In the genomic region with DNA sequence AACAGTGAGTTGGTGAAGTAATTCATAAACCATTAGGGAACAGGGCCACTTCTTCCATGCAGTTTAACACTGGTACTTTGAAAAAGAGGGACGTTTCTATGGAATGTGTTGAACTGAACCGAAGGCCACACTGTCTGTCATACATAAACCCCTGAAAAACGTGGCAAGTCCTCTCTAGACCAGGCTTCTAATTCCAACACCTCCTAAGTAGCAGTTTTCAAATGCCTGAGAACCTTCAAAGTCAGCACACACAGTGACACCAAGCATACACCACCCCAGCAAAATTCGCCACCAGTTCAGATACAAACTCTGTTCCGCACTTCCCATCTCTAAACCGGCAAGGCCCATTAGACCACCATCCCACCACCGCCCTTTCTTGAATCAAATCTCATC, we compare ENCODE assay signal across 8 mouse cellular contexts. TPM values are rescaled to one million over a fixed set of nuclear protein-coding genes. Genes with fewer than 3 reads are reported as not detected.
A peak's percentile ranks its signal among the peaks of the same experiment; 100 is the strongest.
DNase-seq lines count a peak whose midpoint lies in the region; ATAC-seq and TF ChIP-seq lines count a peak whose summit lies in the region.

No protein-coding gene starts in this region.

- peaks cover 9% of the 10 kb centered on the region for H3K36me3 ChIP-seq in heart, embryonic 16.5 days (ENCODE audit: control insufficient read depth, insufficient read depth)
- peaks cover 41% of the 10 kb centered on the region for H3K36me3 ChIP-seq in G1E (replicated peaks)
- H3K36me3 ChIP-seq in forebrain, embryonic 16.5 days (ENCODE audit: control insufficient read depth, insufficient read depth) = peaks cover 5% of the 10 kb centered on the region
- peaks cover 40% of the 10 kb centered on the region for H3K36me3 ChIP-seq in midbrain, embryonic 10.5 days

- H3K4me2 ChIP-seq in heart, embryonic 16.5 days (ENCODE audit: low read depth, low read length) = peak overlapping the region; percentile 88
- H3K4me2 ChIP-seq in forebrain, embryonic 16.5 days (ENCODE audit: low read length) = peak overlapping the region; percentile 90

- peaks cover 21% of the 10 kb centered on the region for H3K4me1 ChIP-seq in heart, embryonic 16.5 days (ENCODE audit: control insufficient read depth, insufficient read depth, low read length)
- H3K4me1 ChIP-seq in G1E (ENCODE audit: insufficient read depth, low read depth, low read length) = peaks cover 38% of the 10 kb centered on the region
- H3K4me1 ChIP-seq in forebrain, embryonic 16.5 days (replicated peaks; ENCODE audit: control insufficient read depth, insufficient read depth, low read length) = peaks cover 16% of the 10 kb centered on the region
- H3K4me1 ChIP-seq in midbrain, embryonic 10.5 days = peaks cover 25% of the 10 kb centered on the region

- ATAC-seq in heart, embryonic 16.5 days (replicated peaks; ENCODE audit: extremely low read depth, insufficient read depth, low FRiP score) = no peak
- no peak for ATAC-seq in G1E (ENCODE audit: extremely low read depth, insufficient number of reproducible peaks, low FRiP score, poor library complexity, severe bottlenecking)
- ATAC-seq in forebrain, embryonic 16.5 days = 0 out of 2 replicates have a peak, but pooled peaks have one; percentile 2

- no peaks in the 10 kb centered on the region for H3K27me3 ChIP-seq in heart, embryonic 16.5 days (ENCODE audit: control insufficient read depth, insufficient read depth, low read length)
- no peaks in the 10 kb centered on the region for H3K27me3 ChIP-seq in G1E (ENCODE audit: insufficient read depth, low read length)
- no peaks in the 10 kb centered on the region for H3K27me3 ChIP-seq in forebrain, embryonic 16.5 days (replicated peaks; ENCODE audit: control insufficient read depth, insufficient read depth, low read length)
- H3K27me3 ChIP-seq in midbrain, embryonic 10.5 days (ENCODE audit: low read depth, poor library complexity, severe bottlenecking) = no peaks in the 10 kb centered on the region

- H3K4me3 ChIP-seq in heart, embryonic 16.5 days (ENCODE audit: low read length) = peak overlapping the region; percentile 99
- H3K4me3 ChIP-seq in G1E (ENCODE audit: low read depth, low read length) = peak overlapping the region; percentile 86
- H3K4me3 ChIP-seq in forebrain, embryonic 16.5 days (replicated peaks; ENCODE audit: low read length) = peak overlapping the region; percentile 63
- peak overlapping the region; percentile 97 for H3K4me3 ChIP-seq in midbrain, embryonic 10.5 days

- DNase-seq in heart, adult 18-20 months = no peak
- no peak for DNase-seq in G1E (ENCODE audit: low spot score)
- no peak for DNase-seq in midbrain, embryonic 10.5 days (ENCODE audit: low spot score)
- DNase-seq in thymus, postnatal 25 days = no peak
- no peak for DNase-seq in cerebellum, postnatal 36 days
- DNase-seq in gastrocnemius, adult 8-10 months (ENCODE audit: low spot score in 2 of 2) = no peak

- H3K9ac ChIP-seq in heart, embryonic 16.5 days (ENCODE audit: low read length) = peak overlapping the region; percentile 98
- peak overlapping the region; percentile 88 for H3K9ac ChIP-seq in forebrain, embryonic 16.5 days (replicated peaks; ENCODE audit: low read depth, low read length)

- no peaks in the 10 kb centered on the region for H3K9me3 ChIP-seq in heart, embryonic 16.5 days (replicated peaks; ENCODE audit: control insufficient read depth, low read length)
- H3K9me3 ChIP-seq in G1E (replicated peaks) = no peaks in the 10 kb centered on the region
- no peaks in the 10 kb centered on the region for H3K9me3 ChIP-seq in forebrain, embryonic 16.5 days (ENCODE audit: control insufficient read depth, low read length)
- H3K9me3 ChIP-seq in midbrain, embryonic 10.5 days (replicated peaks) = no peaks in the 10 kb centered on the region

- WGBS in heart, embryonic 16.5 days = under 1% methylated on average over 7 of the region's 7 CpGs
- WGBS in forebrain, embryonic 16.5 days = 6% methylated on average over 7 of the region's 7 CpGs
- WGBS in midbrain, embryonic 10.5 days = 7% methylated on average over 7 of the region's 7 CpGs

- peak overlapping the region; percentile 96 for H3K27ac ChIP-seq in heart, embryonic 16.5 days (ENCODE audit: low read length)
- peak overlapping the region; percentile 95 for H3K27ac ChIP-seq in forebrain, embryonic 16.5 days (ENCODE audit: low read length)
- peak overlapping the region; percentile 98 for H3K27ac ChIP-seq in midbrain, embryonic 10.5 days (replicated peaks)

- TF ChIP-seq CTCF in G1E (IDR thresholded peaks at IDR 0.05; ENCODE audit: low read depth, low read length) = no peak

RNA-seq across cellular contexts. Expression of gene Lsm12, which starts 0.8 kb away (rescaled TPM):
- polyA plus RNA-seq in heart, embryonic 16.5 days (2015; fragmentation: Nextera tagmentation; extraction: Ambion mirVana) = 60.5 and 77.2 TPM in 2 replicates
- total RNA-seq in heart, adult 18-20 months (2021) = 10 to 100 TPM; 45.5 to 50.6 TPM
- total RNA-seq in G1E (2014; fragmentation: Nextera tagmentation) (160 and 182 TPM in 2 replicates), G1E (2017) (44.1 and 51.8 TPM in 2 replicates)
- polyA plus RNA-seq in G1E (2012) = 114 and 136 TPM in 2 replicates
- polyA plus RNA-seq in forebrain, embryonic 16.5 days (2015; fragmentation: Nextera tagmentation; extraction: Ambion mirVana) = 103 and 123 TPM in 2 replicates
- polyA plus RNA-seq in midbrain, embryonic 10.5 days (2016; fragmentation: Nextera tagmentation; extraction: Ambion mirVana) = 141 and 144 TPM in 2 replicates
- total RNA-seq in gastrocnemius, adult 8-10 months (2022) = 100 to 1,000 TPM; 108 to 127 (median 111) TPM

RNA-seq across cellular contexts. Expression of gene G6pc3, which starts 5.2 kb away (rescaled TPM):
- 24.4 and 25.0 TPM in 2 replicates for polyA plus RNA-seq in heart, embryonic 16.5 days (2015; fragmentation: Nextera tagmentation; extraction: Ambion mirVana)
- total RNA-seq in heart, adult 18-20 months (2021) = 10 to 100 TPM; 54.5 to 56.6 TPM
- total RNA-seq in G1E (2014; fragmentation: Nextera tagmentation) (37.8 and 45.9 TPM in 2 replicates), G1E (2017) (12.4 and 13.1 TPM in 2 replicates)
- 14.6 and 14.8 TPM in 2 replicates for polyA plus RNA-seq in G1E (2012)
- polyA plus RNA-seq in forebrain, embryonic 16.5 days (2015; fragmentation: Nextera tagmentation; extraction: Ambion mirVana) = 21.5 and 26.2 TPM in 2 replicates
- 39.1 and 41.5 TPM in 2 replicates for polyA plus RNA-seq in midbrain, embryonic 10.5 days (2016; fragmentation: Nextera tagmentation; extraction: Ambion mirVana)
- 10 to 100 TPM; 61.5 to 73.2 (median 63.8) TPM for total RNA-seq in gastrocnemius, adult 8-10 months (2022)

RNA-seq across cellular contexts. Expression of gene Tmem101, which starts 28.0 kb away (rescaled TPM):
- polyA plus RNA-seq in heart, embryonic 16.5 days (2015; fragmentation: Nextera tagmentation; extraction: Ambion mirVana) = 33.9 and 35.3 TPM in 2 replicates
- 10 to 100 TPM; 14.1 to 14.9 TPM for total RNA-seq in heart, adult 18-20 months (2021)
- 8.3 and 10.2 TPM in 2 replicates for total RNA-seq in G1E (2014; fragmentation: Nextera tagmentation)
- 12.9 and 16.7 TPM in 2 replicates for total RNA-seq in G1E (2017)
- polyA plus RNA-seq in G1E (2012) = 8.1 and 14.3 TPM in 2 replicates
- 43.9 and 44.7 TPM in 2 replicates for polyA plus RNA-seq in forebrain, embryonic 16.5 days (2015; fragmentation: Nextera tagmentation; extraction: Ambion mirVana)
- polyA plus RNA-seq in midbrain, embryonic 10.5 days (2016; fragmentation: Nextera tagmentation; extraction: Ambion mirVana) = 40.4 and 42.3 TPM in 2 replicates
- 10 to 100 TPM in 2 of 4 experiments, 1 to 10 TPM in 2; 8.9 to 10.5 (median 9.9) TPM for total RNA-seq in gastrocnemius, adult 8-10 months (2022)

RNA-seq across cellular contexts. Expression of gene Nags, which starts 38.9 kb away (rescaled TPM):
- polyA plus RNA-seq in heart, embryonic 16.5 days (2015; fragmentation: Nextera tagmentation; extraction: Ambion mirVana) = 0.14 and 0.29 TPM in 2 replicates
- total RNA-seq in heart, adult 18-20 months (2021) = under 1 TPM in 1 of 2 experiments, not detected in 1; 0.13 TPM
- total RNA-seq in G1E (2014; fragmentation: Nextera tagmentation) (not detected in 2 replicates), G1E (2017) (0.06 TPM in 1 of 2 replicates, not detected in the other)
- polyA plus RNA-seq in G1E (2012) = not detected in 2 replicates
- polyA plus RNA-seq in forebrain, embryonic 16.5 days (2015; fragmentation: Nextera tagmentation; extraction: Ambion mirVana) = not detected in 2 replicates
- 0.10 TPM in 1 of 2 replicates, not detected in the other for polyA plus RNA-seq in midbrain, embryonic 10.5 days (2016; fragmentation: Nextera tagmentation; extraction: Ambion mirVana)
- not detected for total RNA-seq in gastrocnemius, adult 8-10 months (2022)

RNA-seq across cellular contexts. Expression of gene Hdac5, which starts 45.7 kb away (rescaled TPM):
- 86.7 and 96.4 TPM in 2 replicates for polyA plus RNA-seq in heart, embryonic 16.5 days (2015; fragmentation: Nextera tagmentation; extraction: Ambion mirVana)
- total RNA-seq in heart, adult 18-20 months (2021) = 100 to 1,000 TPM; 115 to 117 TPM
- total RNA-seq in G1E (2014; fragmentation: Nextera tagmentation) (20.5 and 30.7 TPM in 2 replicates), G1E (2017) (24.0 and 24.4 TPM in 2 replicates)
- 42.8 and 48.2 TPM in 2 replicates for polyA plus RNA-seq in G1E (2012)
- 124 and 136 TPM in 2 replicates for polyA plus RNA-seq in forebrain, embryonic 16.5 days (2015; fragmentation: Nextera tagmentation; extraction: Ambion mirVana)
- 57.3 and 68.9 TPM in 2 replicates for polyA plus RNA-seq in midbrain, embryonic 10.5 days (2016; fragmentation: Nextera tagmentation; extraction: Ambion mirVana)
- total RNA-seq in gastrocnemius, adult 8-10 months (2022) = 10 to 100 TPM; 77.5 to 86.2 (median 83.2) TPM
